Mouse (Mus musculus): ENCODE results near the gene Ccdc66. TPM values are rescaled to one million over a fixed set of nuclear protein-coding genes. Genes with fewer than 3 reads are reported as not detected.

Gene Ccdc66
- polyA plus RNA-seq, 1 experiment, result 2.7 TPM

DNA sequence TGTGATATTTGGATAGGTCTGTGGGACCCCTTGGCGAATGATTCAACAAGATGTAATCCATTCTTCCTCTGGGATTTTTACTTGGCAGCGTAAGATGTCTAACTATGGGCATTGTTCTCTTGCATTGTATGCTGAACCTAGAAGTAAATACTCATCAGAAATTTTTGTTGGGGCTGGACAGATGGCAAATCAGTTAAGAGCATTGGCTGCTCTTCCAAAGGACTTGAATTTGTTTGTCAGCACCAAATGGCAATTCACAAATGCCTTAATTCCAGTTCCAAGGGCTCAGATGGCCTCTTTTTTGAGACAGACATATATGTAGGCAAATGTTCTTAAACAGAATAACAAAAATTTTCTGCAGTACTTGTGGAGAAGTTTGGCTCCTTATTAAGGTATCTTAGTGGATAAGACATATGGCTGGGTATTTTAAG is 63.4 kb downstream of the Ccdc66 start:
- no peak for DNase-seq
- 60% methylated on average over 2 of the region's 2 CpGs for WGBS
- no peak overlapping the region for H3K4me3 ChIP-seq (replicated peaks; ENCODE audit: extremely low read depth, low read depth, low read length)
- no peak for TF ChIP-seq POLR2A (IDR thresholded peaks at IDR 0.05; ENCODE audit: borderline replicate concordance, extremely low read depth, low read depth, low read length)
- TF ChIP-seq CTCF (IDR thresholded peaks at IDR 0.05; ENCODE audit: insufficient read depth, low read length), result no peak
- no peaks in the 10 kb centered on the region for H3K4me1 ChIP-seq (ENCODE audit: control insufficient read depth, insufficient read depth, low read length)

DNA sequence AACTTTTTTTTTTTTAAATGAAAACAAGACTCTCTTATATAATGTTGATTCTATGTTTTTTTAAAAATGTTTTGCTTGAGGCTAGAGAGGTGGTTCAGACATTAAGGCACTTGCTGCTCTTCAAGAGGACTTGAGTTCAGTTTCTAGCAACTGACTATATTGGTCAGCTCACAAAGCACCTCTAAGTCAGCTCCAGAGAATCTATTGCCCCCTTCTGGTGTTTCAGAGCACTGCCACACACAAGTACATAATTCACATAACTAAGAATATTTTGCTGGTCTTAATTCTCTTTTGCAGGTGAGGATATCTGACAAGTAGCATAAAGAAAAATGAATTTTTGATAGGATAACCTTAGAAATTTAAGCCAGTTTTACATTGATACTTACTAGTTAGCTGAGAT is 67.3 kb downstream of the Ccdc66 start:
- DNase-seq, result no peak
- TF ChIP-seq CTCF (IDR thresholded peaks at IDR 0.05; ENCODE audit: insufficient read depth, low read length), result no peak
- TF ChIP-seq POLR2A (IDR thresholded peaks at IDR 0.05; ENCODE audit: borderline replicate concordance, extremely low read depth, low read depth, low read length), result no peak
- Histone ChIP-seq H3K4me3 (replicated peaks; ENCODE audit: extremely low read depth, low read depth, low read length) (no peak overlapping the region), H3K4me1 (ENCODE audit: control insufficient read depth, insufficient read depth, low read length) (peaks cover 3% of the 10 kb centered on the region)

DNA sequence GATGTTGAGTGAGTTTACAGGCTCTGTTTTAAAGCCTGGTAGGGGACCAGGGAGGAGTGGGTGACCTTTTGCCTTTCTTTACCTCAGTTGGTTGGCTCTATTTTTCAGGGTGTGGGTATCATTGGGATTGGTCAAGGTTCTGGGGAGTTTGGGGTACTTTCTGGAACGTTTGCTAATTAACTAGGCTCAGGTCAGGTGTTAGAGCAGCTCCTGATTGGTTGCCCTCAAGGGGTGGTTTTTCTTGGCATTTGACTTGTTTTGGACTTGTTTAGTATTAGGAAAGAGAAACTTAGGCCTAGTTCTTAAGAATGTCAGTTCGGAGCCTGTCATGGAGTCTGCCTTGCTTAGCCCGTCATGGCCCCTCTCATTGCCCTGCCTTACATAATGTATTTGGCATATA is 71.4 kb downstream of the Ccdc66 start:
- WGBS, result 81% methylated on average over 3 of the region's 3 CpGs
- DNase-seq, result no peak
- H3K4me3 ChIP-seq (replicated peaks; ENCODE audit: extremely low read depth, low read depth, low read length), result no peak overlapping the region
- TF ChIP-seq POLR2A (IDR thresholded peaks at IDR 0.05; ENCODE audit: borderline replicate concordance, extremely low read depth, low read depth, low read length) (no peak), CTCF (IDR thresholded peaks at IDR 0.05; ENCODE audit: insufficient read depth, low read length) (no peak)
- H3K4me1 ChIP-seq (ENCODE audit: control insufficient read depth, insufficient read depth, low read length), result peaks cover 3% of the 10 kb centered on the region

DNA sequence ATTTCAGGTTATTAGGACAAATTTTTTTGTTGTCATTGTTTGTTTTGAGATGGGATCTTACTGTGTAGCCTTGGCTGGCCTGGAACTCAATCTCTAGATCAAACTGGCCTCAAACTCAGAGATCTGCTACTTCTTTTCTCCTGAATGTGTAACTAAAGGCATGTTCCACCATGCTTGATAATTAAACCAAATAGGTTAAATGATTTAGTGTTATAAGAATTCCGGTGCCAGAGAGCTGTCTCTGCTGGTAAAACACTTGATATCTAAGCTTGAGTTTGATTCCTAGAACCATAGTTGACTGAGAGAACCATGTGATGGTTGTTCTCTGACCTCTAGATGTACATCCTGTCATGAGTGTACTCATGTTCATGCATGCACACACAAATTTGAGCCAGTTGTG is 72.1 kb downstream of the Ccdc66 start:
- no peak overlapping the region for H3K4me3 ChIP-seq (replicated peaks; ENCODE audit: extremely low read depth, low read depth, low read length)
- TF ChIP-seq POLR2A (IDR thresholded peaks at IDR 0.05; ENCODE audit: borderline replicate concordance, extremely low read depth, low read depth, low read length), result no peak
- no peak for TF ChIP-seq CTCF (IDR thresholded peaks at IDR 0.05; ENCODE audit: insufficient read depth, low read length)
- no peak for DNase-seq
- WGBS, result 92% methylated on average over 1 of the region's 1 CpGs
- peaks cover 3% of the 10 kb centered on the region for H3K4me1 ChIP-seq (ENCODE audit: control insufficient read depth, insufficient read depth, low read length)

GRCm38 (mm10) chr14:27432064-27432463 is 76.2 kb downstream of the Ccdc66 start:
- WGBS, result 96% methylated on average over 2 of the region's 2 CpGs
- TF ChIP-seq CTCF (IDR thresholded peaks at IDR 0.05; ENCODE audit: insufficient read depth, low read length) (no peak), POLR2A (IDR thresholded peaks at IDR 0.05; ENCODE audit: borderline replicate concordance, extremely low read depth, low read depth, low read length) (no peak)
- peaks cover 4% of the 10 kb centered on the region for H3K4me1 ChIP-seq (ENCODE audit: control insufficient read depth, insufficient read depth, low read length)
- H3K4me3 ChIP-seq (replicated peaks; ENCODE audit: extremely low read depth, low read depth, low read length), result no peak overlapping the region
- no peak for DNase-seq

Other genes starting within 250 kb of the Ccdc66 start
- 5.4 and 10.1 TPM in 2 replicates for gene Fam208a, start 79.6 kb downstream of the Ccdc66 start, polyA plus RNA-seq (2012; rRNA removed)
- gene Erc2, start 114.0 kb upstream of the Ccdc66 start, polyA plus RNA-seq (2012; rRNA removed), result 1.00 and 1.3 TPM in 2 replicates

Data from lung, adult 2 months (tissue).